Mouse (Mus musculus): ENCODE data around the gene Dip2c.

DNA sequence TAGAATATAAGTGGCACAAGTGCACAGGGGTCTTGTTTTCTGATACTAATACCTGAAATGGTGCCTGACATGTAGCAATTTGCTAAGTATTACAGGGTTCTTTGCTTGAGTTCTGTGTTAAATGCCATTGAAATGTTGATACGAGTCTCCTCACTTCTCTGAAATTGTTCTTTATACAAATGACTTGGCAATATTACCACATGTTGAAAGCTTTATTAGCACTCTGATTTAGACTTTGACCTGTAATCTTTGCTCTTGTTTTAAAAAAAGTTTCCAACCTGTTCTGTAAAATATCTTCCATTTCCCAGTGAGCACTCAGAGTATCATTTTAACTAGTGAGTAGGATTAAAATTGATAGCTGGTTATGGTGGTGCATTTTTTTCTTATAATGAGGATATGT, 205.4 kb downstream of the Dip2c start:
- TF ChIP-seq CTCF (IDR thresholded peaks at IDR 0.05; ENCODE audit: insufficient read depth, low read length) (no peak), POLR2A (IDR thresholded peaks at IDR 0.05; ENCODE audit: borderline replicate concordance, extremely low read depth, low read depth, low read length) (no peak)
